Mouse (Mus musculus) mouse embryonic stem cell (cell line): ENCODE results near the gene Gm12569.

Source experiments
- in situ Hi-C, 2 experiments: fragments of 300-500 bp; cut with MboI; formaldehyde crosslinking; loops; 1 replicate in 1 of 2; 3 replicates in 1 of 2; pipeline ENCODE4 v1.14.3; 2019 to 2020; ENCODE audit warnings: low sequenced_read_pairs in 2 of 2, low pct_unique_long_range_greater_than_20kb in 1 of 2, mixed read lengths in 1 of 2; ENCODE audit not compliant: unreplicated experiment in 1 of 2

The Gm12569 gene

GRCm38 (mm10) chr11:51220308-51220707 lies at the start of gene Gm12569:
Gm12569 (plus strand) TSS chr11:51220473.
- in situ Hi-C loops, result no loop called here

DNA sequence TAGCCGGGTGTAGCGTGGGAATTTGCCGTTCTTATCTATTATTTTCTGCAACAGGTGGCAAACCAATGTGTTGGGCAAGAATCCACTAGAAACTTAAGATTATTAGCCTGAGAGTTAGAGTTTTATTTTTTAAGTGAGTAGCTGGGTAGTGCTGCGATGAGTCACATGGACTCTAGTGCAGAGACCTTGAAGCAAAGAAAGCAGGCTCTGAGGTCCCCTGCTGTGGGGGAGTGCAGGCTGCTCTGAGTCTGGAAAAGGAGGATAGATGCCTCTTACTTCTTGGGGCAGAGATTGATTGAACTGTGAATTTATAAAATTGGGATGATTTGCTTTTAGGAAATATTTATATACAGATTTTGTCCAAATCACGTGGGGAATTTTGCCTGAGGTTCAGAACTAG lies 17.5 kb upstream of the Gm12569 start:
- in situ Hi-C loops, result no loop called here

DNA sequence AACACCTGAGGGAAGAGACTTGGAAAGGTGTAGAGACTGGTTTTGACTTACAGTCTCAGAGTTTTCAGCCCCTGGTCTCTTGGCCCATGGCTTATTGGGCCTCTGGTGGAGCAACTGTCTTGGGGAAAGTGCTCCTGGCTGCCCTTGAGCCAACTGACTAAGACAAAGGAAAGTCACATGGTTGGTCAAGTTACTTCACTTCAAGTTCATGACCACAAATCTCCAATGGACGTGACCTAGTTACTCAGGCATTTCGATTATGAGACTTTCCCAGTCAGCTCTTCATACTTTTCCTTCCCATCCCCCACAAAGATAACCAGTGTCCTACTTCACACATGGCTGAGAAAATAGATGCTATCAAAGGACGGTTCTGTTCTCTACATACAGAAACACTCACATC lies 12.5 kb upstream of the Gm12569 start:
- in situ Hi-C loops, result no loop called here

DNA sequence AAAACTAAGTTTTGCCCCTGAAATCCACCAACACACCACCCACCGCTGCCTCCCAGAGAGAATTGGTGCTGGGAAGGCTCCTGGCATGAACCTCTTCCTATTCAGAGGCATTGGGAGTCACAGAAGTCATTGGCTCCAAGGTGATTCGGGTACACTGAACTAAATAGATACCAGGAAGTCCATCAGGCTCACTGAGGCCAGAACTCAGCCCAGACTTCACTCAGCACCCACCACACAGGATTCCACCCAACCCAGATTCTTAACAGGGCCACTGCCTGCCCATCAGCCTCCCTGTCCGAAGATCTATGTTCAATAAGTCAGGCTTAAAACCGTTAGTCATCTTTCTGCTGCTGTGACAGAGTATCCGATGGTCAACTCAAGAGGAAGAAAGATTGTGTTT lies 8.8 kb upstream of the Gm12569 start:
- in situ Hi-C loops, result no loop called here

- in situ Hi-C loops, result no loop called here
Observed at GRCm38 (mm10) chr11:51214021-51214420, 6.3 kb upstream of the Gm12569 start.

DNA sequence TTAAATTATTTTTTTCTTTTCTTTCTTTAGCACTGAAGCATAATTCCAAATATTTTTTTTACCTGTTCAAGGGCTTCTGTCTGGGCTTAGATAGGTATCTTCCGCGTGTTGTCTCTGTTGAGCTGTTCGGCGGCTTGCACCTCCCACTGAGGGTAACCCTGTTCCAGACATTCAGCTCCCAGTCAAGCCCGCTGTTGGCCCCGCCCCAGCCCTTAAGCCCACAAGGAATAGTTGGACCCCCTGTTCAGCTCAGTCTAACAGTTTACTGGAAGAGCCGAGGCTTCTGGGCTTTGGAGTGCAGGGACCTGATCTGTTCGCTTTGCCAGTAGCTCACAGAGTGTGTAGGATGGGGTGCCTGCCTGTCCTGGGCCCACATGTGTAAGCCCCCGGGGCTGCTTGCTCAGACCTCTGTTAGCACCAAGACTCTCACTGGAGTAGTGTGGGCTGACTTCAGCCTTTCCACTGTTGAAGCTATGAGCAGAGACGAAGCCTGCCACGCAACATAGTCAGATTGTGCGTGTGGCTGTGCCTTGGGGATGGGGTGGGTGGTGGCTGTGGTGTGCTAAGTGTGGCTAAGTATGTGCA lies 785 bp upstream of the Gm12569 start:
- in situ Hi-C loops, result no loop called here

DNA sequence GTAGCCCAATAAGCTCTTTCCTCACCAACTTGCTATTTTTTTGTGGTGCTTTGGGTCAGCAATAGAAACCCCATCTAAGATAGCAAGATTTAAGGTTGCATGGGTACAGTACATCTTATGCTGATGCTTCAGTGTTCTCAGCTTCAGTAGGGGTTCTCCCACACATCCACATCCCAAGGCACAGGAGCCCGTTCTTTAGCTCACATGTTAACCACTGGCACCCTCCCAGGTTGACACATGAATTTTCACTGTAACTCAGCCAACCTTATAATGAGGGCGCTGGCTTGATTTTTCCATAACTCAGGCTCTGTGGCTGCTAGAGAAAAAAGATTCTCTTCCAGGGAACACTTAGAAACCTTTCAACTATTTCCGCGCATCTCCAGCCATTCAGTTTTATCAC lies 6.8 kb downstream of the Gm12569 start:
- in situ Hi-C loops, result no loop called here

- in situ Hi-C loops, result no loop called here
Observed at GRCm38 (mm10) chr11:51234626-51235025, 14.4 kb downstream of the Gm12569 start.

GRCm38 (mm10) chr11:51242897-51243296 lies 22.6 kb downstream of the Gm12569 start:
- in situ Hi-C loops, result no loop called here

DNA sequence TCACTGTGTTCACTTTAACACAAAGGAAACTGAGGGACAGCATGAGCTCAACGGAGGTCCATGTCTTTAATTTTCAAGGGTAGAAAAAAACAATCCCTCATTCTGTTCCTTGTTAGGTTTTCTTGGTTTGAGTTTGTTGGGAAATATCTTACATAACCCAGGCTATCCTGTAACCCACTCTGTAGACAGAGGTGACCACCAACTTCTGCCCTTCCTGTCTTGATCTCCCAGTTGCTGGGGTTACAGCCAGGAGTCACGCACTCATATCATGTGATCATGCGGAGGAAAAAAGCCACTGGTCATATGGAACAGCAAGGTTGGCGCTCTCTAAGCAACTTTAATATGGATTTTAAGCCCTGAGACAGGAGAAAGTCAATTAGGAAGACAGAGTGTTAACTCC lies 36.7 kb downstream of the Gm12569 start:
- in situ Hi-C loops, result loop anchor here in 1 of 2 experiments (25.0 kb wide), 1 partner anchor 320 kb away; the partner anchor contains the start of genes 4933414I15Rik and Zfp354b

DNA sequence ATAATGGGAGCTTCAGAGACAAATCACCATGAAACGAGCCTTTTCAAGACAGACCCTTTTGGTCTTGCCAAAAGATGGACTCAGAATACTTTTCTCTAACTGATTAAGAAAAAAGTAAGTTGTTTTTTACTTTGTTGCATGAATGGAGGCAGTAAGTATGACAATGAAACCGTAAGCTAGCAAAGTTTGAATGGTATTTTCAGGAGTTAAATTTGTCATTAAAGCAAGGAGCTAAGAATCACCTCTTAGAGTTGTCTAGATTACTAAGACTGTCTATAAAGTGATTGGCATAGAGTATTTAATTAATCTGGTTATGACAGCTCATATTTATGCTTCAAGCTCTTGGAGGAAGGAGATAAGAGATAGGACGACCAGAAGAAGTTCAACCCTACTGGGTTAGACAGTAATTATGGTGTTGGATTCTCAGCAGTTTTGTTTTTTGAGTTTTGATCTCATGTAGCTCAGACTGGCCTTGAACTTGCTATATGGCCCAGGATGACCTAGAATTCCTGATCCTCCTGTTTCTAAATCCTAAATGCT lies 41.5 kb downstream of the Gm12569 start, which contains the start of gene Clk4:
Gene Clk4 (plus strand): TSS at position 51 of the 540 bp plus-strand sequence.
- in situ Hi-C loops, result loop anchor here in 1 of 2 experiments (25.0 kb wide), 1 partner anchor 324 kb away; the partner anchor contains the start of genes 4933414I15Rik and Zfp354b

DNA sequence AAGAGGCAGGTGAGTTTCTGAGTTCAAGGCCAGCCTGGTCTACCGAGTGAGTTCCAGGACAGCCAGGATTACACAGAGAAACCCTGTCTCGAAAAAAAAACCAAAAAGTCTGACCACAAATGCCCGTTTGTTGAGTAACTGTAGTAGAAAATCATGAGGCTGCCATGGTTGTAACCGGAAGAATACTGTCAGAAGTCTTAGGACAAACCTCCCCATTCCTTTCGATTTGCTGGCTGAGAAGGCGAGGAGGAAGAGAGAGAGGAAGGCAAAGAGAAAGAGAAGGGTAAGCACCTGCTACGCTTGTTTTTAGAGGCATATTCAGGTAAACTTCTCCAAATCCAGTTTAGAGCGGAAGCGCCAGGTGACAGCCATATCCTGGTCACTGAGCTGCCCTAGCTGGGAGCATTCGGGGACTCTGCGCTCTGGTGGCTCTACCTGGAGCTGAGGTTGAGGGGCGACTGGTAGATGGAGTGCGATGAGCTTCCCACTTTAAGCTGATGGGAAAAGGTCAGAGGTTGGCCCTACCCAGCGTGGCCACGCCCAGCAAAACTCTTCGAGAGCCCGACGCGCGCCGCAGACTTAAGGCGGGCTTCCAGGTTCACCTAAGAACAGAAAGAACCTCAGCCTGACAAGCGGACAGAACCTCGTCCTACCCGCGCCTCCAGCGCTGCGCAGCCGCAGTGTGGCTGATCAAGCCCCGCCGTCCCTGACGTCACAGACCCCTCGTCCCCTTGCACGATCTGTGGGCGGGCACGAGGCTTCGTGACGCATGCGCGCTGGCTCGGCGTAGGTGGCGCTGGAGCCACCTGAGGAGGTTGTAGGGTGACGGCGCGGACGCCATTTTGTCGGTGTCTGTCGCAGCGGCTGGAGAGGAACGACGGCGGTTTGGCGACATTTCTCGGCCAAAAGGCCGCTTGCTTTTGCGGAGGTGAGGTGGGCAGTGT lies 42.3 kb downstream of the Gm12569 start, which contains the start of gene BC049762:
Gene BC049762 (minus strand): TSS at position 705 of the 944 bp plus-strand sequence.
- in situ Hi-C loops, result loop anchor here in 1 of 2 experiments (25.0 kb wide), 1 partner anchor 325 kb away; the partner anchor contains the start of genes 4933414I15Rik and Zfp354b

GRCm38 (mm10) chr11:51263286-51263831 lies 43.1 kb downstream of the Gm12569 start:
- in situ Hi-C loops, result loop anchor here in 1 of 2 experiments (25.0 kb wide), 1 partner anchor 326 kb away; the partner anchor contains the start of genes 4933414I15Rik and Zfp354b

DNA sequence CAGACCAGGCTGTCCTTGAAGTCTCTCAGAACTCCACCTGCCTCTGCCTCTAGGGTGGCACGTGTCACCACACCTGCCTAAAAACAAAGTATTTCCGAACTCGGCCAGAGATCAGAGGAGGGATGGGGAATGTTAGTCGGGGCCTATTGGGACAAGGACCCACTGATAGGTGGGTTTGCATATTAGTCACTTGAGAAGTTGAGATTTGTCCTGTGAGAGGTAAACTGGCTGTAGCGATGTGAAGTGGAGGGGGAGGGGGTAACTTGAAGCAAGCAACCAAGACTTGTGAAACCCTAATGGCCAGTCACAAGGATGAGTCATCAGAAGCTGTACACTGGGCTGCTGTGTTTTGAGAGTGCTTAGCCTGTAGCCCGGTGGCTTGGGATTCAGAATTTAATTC lies 44.1 kb downstream of the Gm12569 start:
- in situ Hi-C loops, result loop anchor here in 1 of 2 experiments (25.0 kb wide), 1 partner anchor 327 kb away; the partner anchor contains the start of genes 4933414I15Rik and Zfp354b

GRCm38 (mm10) chr11:51265326-51265725 lies 45.1 kb downstream of the Gm12569 start:
- in situ Hi-C loops, result loop anchor here in 1 of 2 experiments (25.0 kb wide), 1 partner anchor 328 kb away; the partner anchor contains the start of genes 4933414I15Rik and Zfp354b

- in situ Hi-C loops, result loop anchor here in 1 of 2 experiments (25.0 kb wide), 1 partner anchor 337 kb away; the partner anchor contains the start of genes 4933414I15Rik and Zfp354b
Observed at GRCm38 (mm10) chr11:51274418-51274817, 54.1 kb downstream of the Gm12569 start.
